Mouse (Mus musculus): ENCODE data around the gene Alkbh3. TPM values are rescaled to one million over a fixed set of nuclear protein-coding genes. Genes with fewer than 3 reads are reported as not detected.

Alkbh3 gene
- 10 to 100 TPM; 67.6 to 70.5 TPM for total RNA-seq (2021)
- long read RNA-seq, experiment 1, transcript Alkbh3-201 (10 exons, 1,228 nt) = major isoform, 30 of 71 reads
- long read RNA-seq, experiment 1, partial matches to known transcripts = 10 of 71 reads
- long read RNA-seq, experiment 1, other reads (novel, unspliced or antisense) = 31 of 71 reads
- long read RNA-seq, experiment 2, transcript Alkbh3-201 (10 exons, 1,228 nt) = major isoform, 39 of 83 reads
- long read RNA-seq, experiment 2, partial matches to known transcripts = 14 of 83 reads
- long read RNA-seq, experiment 2, other reads (novel, unspliced or antisense) = 30 of 83 reads

GRCm38 (mm10) chr2:94010335-94011291 lies at the start of gene Alkbh3:
Gene Alkbh3, minus strand, starts transcription at chr2:94010807.
- DNase-seq (ENCODE audit: low spot score in 2 of 2) = peak; percentile 84 to 91

DNA sequence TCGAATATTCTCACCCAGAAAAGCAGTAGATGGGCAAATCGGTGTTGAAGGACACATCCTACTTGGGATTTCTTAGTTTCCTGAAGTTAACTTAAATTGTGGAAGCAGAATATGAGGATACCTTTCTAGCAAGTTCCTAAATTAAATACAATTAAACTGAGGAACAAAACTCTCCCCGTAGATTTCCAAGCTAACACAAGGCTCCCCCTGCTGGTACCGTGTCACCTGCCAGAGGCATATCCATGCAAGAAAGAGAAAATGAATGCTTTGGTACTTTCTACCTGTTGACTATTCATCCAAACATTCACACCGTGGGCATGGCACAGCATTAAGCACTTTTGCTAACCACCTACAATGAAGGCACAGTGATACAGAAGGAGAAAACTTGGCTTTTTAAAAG lies 48.9 kb upstream of the Alkbh3 start:
- DNase-seq (ENCODE audit: low spot score in 2 of 2) = no peak

- no peak for DNase-seq (ENCODE audit: low spot score in 2 of 2)
Measured at GRCm38 (mm10) chr2:94054813-94055212, 44.2 kb upstream of the Alkbh3 start.

GRCm38 (mm10) chr2:94051952-94052351 lies 41.3 kb upstream of the Alkbh3 start:
- no peak for DNase-seq (ENCODE audit: low spot score in 2 of 2)

DNA sequence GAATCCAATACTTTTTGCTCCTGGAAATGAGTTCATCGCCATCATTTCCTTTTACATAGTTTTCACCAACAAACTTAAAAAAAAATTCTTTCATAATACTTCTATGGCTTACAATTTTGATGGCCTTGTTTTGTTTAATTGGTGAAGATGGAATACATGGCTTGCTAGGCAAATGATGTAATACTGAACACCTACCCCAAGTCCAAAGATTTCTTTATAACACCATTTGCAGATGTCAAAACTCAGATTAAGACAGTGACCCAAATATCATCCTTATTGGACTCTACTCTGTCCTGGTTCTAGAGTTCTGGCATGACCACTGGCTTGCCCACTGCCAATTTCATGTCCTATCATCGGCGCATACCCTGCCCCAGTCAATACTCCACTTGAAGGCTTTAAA lies 40.3 kb upstream of the Alkbh3 start:
- DNase-seq (ENCODE audit: low spot score in 2 of 2) = no peak

DNA sequence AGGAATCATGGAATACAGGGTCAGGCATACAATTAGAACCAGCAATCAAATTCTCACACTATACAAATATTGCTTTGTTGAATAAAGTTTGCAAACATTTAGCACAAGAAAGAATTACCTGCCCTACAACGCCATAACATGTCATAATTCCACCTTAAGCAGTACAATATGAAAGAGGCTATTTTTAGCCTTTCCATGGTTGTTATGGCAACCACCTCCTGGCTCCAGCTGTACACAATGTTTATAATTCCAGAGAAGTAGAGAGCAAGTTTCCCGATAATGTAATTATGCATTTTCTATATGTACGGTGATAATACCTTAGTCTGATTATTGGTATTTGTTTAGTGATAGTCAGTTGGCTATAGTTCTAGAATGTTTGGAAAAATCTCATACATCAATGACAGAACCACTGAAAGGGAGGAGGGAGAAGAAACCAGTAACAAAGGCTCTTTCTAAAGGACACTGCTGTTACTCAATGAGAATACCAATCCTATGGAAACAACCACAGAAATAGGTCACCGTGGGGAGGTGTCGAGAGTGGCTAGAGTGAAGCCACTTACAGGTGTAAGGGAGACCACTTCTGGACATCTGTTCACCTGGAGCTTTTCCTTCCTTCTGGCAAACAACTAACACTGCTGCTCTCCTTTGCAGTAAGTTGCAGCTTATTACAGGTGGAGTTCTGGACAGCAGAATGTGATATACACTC lies 39.0 kb upstream of the Alkbh3 start:
- no peak for DNase-seq (ENCODE audit: low spot score in 2 of 2)

- no peak for DNase-seq (ENCODE audit: low spot score in 2 of 2)
Measured at GRCm38 (mm10) chr2:94048733-94049470, 38.3 kb upstream of the Alkbh3 start.

- no peak for DNase-seq (ENCODE audit: low spot score in 2 of 2)
Measured at GRCm38 (mm10) chr2:94048271-94048670, 37.7 kb upstream of the Alkbh3 start.

DNA sequence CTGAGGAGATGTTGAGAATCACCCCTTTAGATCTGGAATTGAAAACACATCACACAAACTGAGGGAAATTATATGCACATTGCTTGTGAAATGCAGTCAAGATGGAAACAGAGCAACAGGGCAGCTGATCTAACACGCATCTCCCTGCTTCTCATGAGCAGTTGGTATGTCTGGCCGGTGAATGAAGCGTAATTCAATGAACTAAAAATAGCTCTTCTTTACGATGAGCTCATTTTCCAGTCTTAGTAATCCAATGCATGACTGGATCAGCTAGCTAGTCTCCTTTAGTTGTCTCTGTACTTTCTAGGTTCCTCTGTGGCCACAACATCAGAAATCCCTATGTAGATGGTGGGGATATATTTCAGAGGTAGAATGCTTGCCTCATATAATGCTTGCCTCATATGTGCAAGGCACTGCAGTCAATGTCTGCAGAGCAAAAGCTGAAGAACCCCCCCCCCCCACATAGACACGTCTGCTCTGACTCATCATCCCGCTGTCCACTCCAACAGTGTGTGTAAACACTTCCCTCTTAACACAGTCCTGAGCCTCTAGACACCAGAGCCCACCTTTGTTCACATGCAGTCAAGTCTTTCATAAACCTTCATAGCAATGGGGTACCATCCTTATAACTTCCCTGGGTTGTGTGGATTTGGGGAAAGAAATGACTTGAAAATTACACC lies 34.9 kb upstream of the Alkbh3 start:
- DNase-seq (ENCODE audit: low spot score in 2 of 2) = no peak

GRCm38 (mm10) chr2:94044174-94044573 lies 33.6 kb upstream of the Alkbh3 start:
- no peak for DNase-seq (ENCODE audit: low spot score in 2 of 2)

DNA sequence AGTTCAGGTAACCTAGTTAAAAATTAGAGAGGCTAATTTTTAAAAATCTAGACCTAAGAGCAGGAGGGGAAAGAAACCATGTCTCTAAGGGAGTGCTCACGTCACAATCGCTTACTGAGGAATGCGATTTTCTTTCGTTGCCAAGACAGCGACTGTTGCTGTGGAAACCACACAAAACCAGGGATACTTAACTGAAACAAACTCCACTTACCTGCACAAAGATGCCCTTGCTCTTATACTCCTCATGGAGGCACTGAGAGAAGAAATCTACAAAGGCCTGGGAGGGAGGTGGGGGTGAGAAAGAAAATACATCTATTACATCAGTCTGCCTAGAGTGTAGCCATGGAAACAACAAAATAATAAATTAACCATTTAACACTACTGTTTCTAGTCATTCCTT lies 33.1 kb upstream of the Alkbh3 start:
- DNase-seq (ENCODE audit: low spot score in 2 of 2) = no peak

GRCm38 (mm10) chr2:94042461-94042860 lies 31.9 kb upstream of the Alkbh3 start:
- DNase-seq (ENCODE audit: low spot score in 2 of 2) = no peak

DNA sequence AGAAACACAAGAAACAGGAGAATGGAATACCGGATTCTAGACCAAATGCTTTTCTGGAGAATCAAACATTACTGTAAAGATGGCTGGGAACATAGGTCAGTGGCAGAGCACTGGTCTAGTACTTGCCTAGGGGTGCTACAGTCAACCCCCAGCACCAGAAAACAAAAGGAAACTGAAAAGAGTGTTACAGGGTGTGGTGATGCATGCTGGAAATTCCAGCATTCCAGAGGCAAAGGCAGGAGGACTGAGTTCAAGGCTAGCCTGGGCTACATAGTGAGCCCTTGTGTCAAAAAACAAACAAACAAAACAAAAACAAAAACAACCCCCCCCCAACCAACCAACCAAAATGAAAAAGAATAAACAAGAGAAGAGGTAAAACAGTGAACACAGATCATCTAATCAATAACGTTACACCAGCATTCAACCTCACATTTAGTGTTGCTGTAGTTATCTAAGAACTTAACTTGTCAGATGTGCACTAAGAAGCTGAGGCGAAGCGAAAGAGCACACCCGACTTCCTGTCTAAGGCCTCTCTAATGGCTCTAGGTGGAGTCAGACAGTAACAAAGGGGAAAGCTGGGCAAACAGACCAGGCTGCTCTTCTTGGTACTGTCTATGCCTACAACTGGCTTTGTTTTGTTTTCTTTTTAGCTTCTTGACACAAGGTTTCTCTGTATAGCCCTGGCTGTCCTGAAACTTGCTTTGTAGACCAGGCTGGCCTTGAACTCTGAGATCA lies 30.0 kb upstream of the Alkbh3 start:
- no peak for DNase-seq (ENCODE audit: low spot score in 2 of 2)

- DNase-seq (ENCODE audit: low spot score in 2 of 2) = peak; percentile 31 to 53
Measured at GRCm38 (mm10) chr2:94035428-94036331, 25.1 kb upstream of the Alkbh3 start.

DNA sequence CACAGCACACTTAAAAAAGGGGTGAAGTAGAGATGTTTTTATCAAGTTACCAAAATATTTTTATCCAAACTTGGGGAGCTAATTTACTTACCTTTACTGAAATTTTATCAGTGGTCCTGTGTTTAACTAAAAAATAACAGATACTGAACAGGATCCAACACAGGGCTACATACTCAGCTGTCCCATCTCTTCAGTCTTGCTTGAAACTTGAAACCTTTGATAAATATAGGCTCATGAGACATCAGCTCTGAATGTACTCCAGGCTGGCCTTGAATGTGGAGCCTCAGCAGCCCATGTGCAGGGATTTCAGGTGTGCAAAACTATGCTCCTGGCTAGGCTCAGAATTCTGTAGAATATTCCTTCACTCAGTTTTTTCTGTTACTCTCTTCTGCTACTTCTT lies 20.0 kb upstream of the Alkbh3 start:
- no peak for DNase-seq (ENCODE audit: low spot score in 2 of 2)

DNA sequence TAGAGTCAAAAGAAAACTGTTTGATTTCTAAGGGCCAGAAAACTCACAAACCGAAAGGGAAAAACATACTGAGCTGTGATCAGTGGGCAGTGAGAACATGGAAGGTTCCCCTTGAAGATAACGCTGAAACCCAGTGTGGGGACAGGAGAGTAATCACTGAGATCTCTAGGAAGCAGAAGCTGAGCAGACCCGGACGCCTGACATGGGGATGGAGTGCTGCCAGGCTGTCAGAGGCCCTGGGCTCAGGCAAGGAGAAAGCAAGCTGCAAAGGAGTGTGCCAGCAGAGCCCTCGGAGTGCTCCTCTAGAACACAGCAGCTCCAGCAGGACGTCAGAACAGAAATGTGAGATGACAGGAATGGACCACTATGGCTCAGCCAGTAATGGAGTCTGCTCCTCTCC lies 14.0 kb upstream of the Alkbh3 start:
- DNase-seq (ENCODE audit: low spot score in 2 of 2) = no peak

GRCm38 (mm10) chr2:94002331-94002730 lies 8.3 kb downstream of the Alkbh3 start:
- DNase-seq (ENCODE audit: low spot score in 2 of 2) = peak; percentile 71 to 83

- no peak for DNase-seq (ENCODE audit: low spot score in 2 of 2)
Measured at GRCm38 (mm10) chr2:94001918-94002317, 8.7 kb downstream of the Alkbh3 start.

- DNase-seq (ENCODE audit: low spot score in 2 of 2) = no peak
Measured at GRCm38 (mm10) chr2:94001411-94001810, 9.2 kb downstream of the Alkbh3 start.
